Mouse (Mus musculus): ENCODE results near the gene Rab29. TPM values are rescaled to one million over a fixed set of nuclear protein-coding genes. Genes with fewer than 3 reads are reported as not detected.
"Not testable (repeated sequence)": the region's sequence is repeated elsewhere in the genome, so short reads cannot be mapped to it uniquely, and the experiment has no call there.

The Rab29 gene
- polyA plus RNA-seq, 1 experiment from 2014 or later, result 21.6 TPM

GRCm38 (mm10) chr1:131908456-131908855, 41.4 kb downstream of the Rab29 start:
- Histone ChIP-seq H3K9me3 (ENCODE audit: control insufficient read depth, low read length) (no peaks in the 10 kb centered on the region), H3K36me3 (ENCODE audit: control insufficient read depth, insufficient read depth, low read length) (no peaks in the 10 kb centered on the region), H3K27ac (replicated peaks) (no peak overlapping the region), H3K4me1 (replicated peaks; ENCODE audit: control insufficient read depth, insufficient read depth) (no peaks in the 10 kb centered on the region), H3K4me3 (ENCODE audit: low read depth, low read length) (no peak overlapping the region), H3K9ac (ENCODE audit: low read length) (no peak overlapping the region), H3K27me3 (ENCODE audit: control insufficient read depth, insufficient read depth, low read length) (no peaks in the 10 kb centered on the region), H3K4me2 (replicated peaks; ENCODE audit: low read depth) (no peak overlapping the region)
- ATAC-seq (ENCODE audit: low FRiP score, low TSS enrichment) (no peak), DNase-seq (ENCODE audit: low spot score) (no peak)
- no peak for TF ChIP-seq EP300 (optimal IDR thresholded peaks at IDR 0.05)
- TF ChIP-seq CTCF (IDR thresholded peaks at IDR 0.05; ENCODE audit: low read depth), result no peak
- 86% methylated on average over 3 of the region's 3 CpGs for WGBS

GRCm38 (mm10) chr1:131909236-131909635, 42.2 kb downstream of the Rab29 start:
- not testable (repeated sequence) for H3K4me1 ChIP-seq (replicated peaks; ENCODE audit: control insufficient read depth, insufficient read depth); DNase-seq (ENCODE audit: low spot score); H3K9me3 ChIP-seq (ENCODE audit: control insufficient read depth, low read length); ATAC-seq (ENCODE audit: low FRiP score, low TSS enrichment); H3K4me2 ChIP-seq (replicated peaks; ENCODE audit: low read depth); H3K27ac ChIP-seq (replicated peaks); H3K27me3 ChIP-seq (ENCODE audit: control insufficient read depth, insufficient read depth, low read length); H3K9ac ChIP-seq (ENCODE audit: low read length); H3K36me3 ChIP-seq (ENCODE audit: control insufficient read depth, insufficient read depth, low read length); H3K4me3 ChIP-seq (ENCODE audit: low read depth, low read length)
- WGBS, result 95% methylated on average over 2 of the region's 2 CpGs

GRCm38 (mm10) chr1:131910001-131910648, 43.1 kb downstream of the Rab29 start, which contains the start of gene Nucks1:
Gene Nucks1, plus strand, starts transcription at chr1:131910534.
- H3K36me3 ChIP-seq (ENCODE audit: control insufficient read depth, insufficient read depth, low read length), result no peaks in the 10 kb centered on the region
- peak; percentile 82 for TF ChIP-seq EP300 (optimal IDR thresholded peaks at IDR 0.05)
- peak; percentile 69 for TF ChIP-seq CTCF (IDR thresholded peaks at IDR 0.05; ENCODE audit: low read depth)
- no peaks in the 10 kb centered on the region for H3K9me3 ChIP-seq (ENCODE audit: control insufficient read depth, low read length)
- H3K4me2 ChIP-seq (replicated peaks; ENCODE audit: low read depth), result peak within 1 kb of the TSS; percentile 64
- H3K27ac ChIP-seq (replicated peaks), result peak within 1 kb of the TSS; percentile 99
- peak within 1 kb of the TSS; percentile 95 for H3K4me3 ChIP-seq (ENCODE audit: low read depth, low read length)
- ATAC-seq (ENCODE audit: low FRiP score, low TSS enrichment) (peak; percentile 98), DNase-seq (ENCODE audit: low spot score) (peak; percentile 100)
- H3K9ac ChIP-seq (ENCODE audit: low read length), result peak within 1 kb of the TSS; percentile 99
- H3K4me1 ChIP-seq (replicated peaks; ENCODE audit: control insufficient read depth, insufficient read depth), result no peaks in the 10 kb centered on the region
- under 1% methylated on average over 35 of the region's 35 CpGs for WGBS
- H3K27me3 ChIP-seq (ENCODE audit: control insufficient read depth, insufficient read depth, low read length), result no peaks in the 10 kb centered on the region

GRCm38 (mm10) chr1:131910674-131911558, 43.9 kb downstream of the Rab29 start:
- DNase-seq (ENCODE audit: low spot score), result peak; percentile 87
- Histone ChIP-seq H3K9me3 (ENCODE audit: control insufficient read depth, low read length) (no peaks in the 10 kb centered on the region), H3K4me1 (replicated peaks; ENCODE audit: control insufficient read depth, insufficient read depth) (no peaks in the 10 kb centered on the region), H3K4me2 (replicated peaks; ENCODE audit: low read depth) (peak overlapping the region; percentile 64), H3K9ac (ENCODE audit: low read length) (peak overlapping the region; percentile 99), H3K4me3 (ENCODE audit: low read depth, low read length) (peak overlapping the region; percentile 95), H3K27me3 (ENCODE audit: control insufficient read depth, insufficient read depth, low read length) (no peaks in the 10 kb centered on the region), H3K36me3 (ENCODE audit: control insufficient read depth, insufficient read depth, low read length) (no peaks in the 10 kb centered on the region), H3K27ac (replicated peaks) (peak overlapping the region; percentile 99)
- ATAC-seq (ENCODE audit: low FRiP score, low TSS enrichment), result peak; percentile 80
- TF ChIP-seq CTCF (IDR thresholded peaks at IDR 0.05; ENCODE audit: low read depth), result no peak
- no peak for TF ChIP-seq EP300 (optimal IDR thresholded peaks at IDR 0.05)
- whole genome bisulfite sequencing, result under 1% methylated on average over 41 of the region's 88 CpGs

GRCm38 (mm10) chr1:131917634-131918033, 50.6 kb downstream of the Rab29 start:
- H3K27me3 ChIP-seq (ENCODE audit: control insufficient read depth, insufficient read depth, low read length), result no peaks in the 10 kb centered on the region
- no peak overlapping the region for H3K9ac ChIP-seq (ENCODE audit: low read length)
- H3K36me3 ChIP-seq (ENCODE audit: control insufficient read depth, insufficient read depth, low read length), result peaks cover 3% of the 10 kb centered on the region
- no peak overlapping the region for H3K4me3 ChIP-seq (ENCODE audit: low read depth, low read length)
- TF ChIP-seq CTCF (IDR thresholded peaks at IDR 0.05; ENCODE audit: low read depth) (no peak), EP300 (optimal IDR thresholded peaks at IDR 0.05) (no peak)
- no peak for ATAC-seq (ENCODE audit: low FRiP score, low TSS enrichment)
- no peak overlapping the region for H3K27ac ChIP-seq (replicated peaks)
- no peaks in the 10 kb centered on the region for H3K9me3 ChIP-seq (ENCODE audit: control insufficient read depth, low read length)
- no peak for DNase-seq (ENCODE audit: low spot score)
- no peaks in the 10 kb centered on the region for H3K4me1 ChIP-seq (replicated peaks; ENCODE audit: control insufficient read depth, insufficient read depth)
- no peak overlapping the region for H3K4me2 ChIP-seq (replicated peaks; ENCODE audit: low read depth)
- WGBS, result 59% methylated on average over 6 of the region's 6 CpGs

GRCm38 (mm10) chr1:131919052-131919451, 52.0 kb downstream of the Rab29 start:
- TF ChIP-seq EP300 (optimal IDR thresholded peaks at IDR 0.05) (no peak), CTCF (IDR thresholded peaks at IDR 0.05; ENCODE audit: low read depth) (no peak)
- H3K9ac ChIP-seq (ENCODE audit: low read length), result no peak overlapping the region
- no peaks in the 10 kb centered on the region for H3K27me3 ChIP-seq (ENCODE audit: control insufficient read depth, insufficient read depth, low read length)
- no peaks in the 10 kb centered on the region for H3K9me3 ChIP-seq (ENCODE audit: control insufficient read depth, low read length)
- DNase-seq (ENCODE audit: low spot score), result no peak
- no peaks in the 10 kb centered on the region for H3K4me1 ChIP-seq (replicated peaks; ENCODE audit: control insufficient read depth, insufficient read depth)
- H3K36me3 ChIP-seq (ENCODE audit: control insufficient read depth, insufficient read depth, low read length), result peaks cover 5% of the 10 kb centered on the region
- ATAC-seq (ENCODE audit: low FRiP score, low TSS enrichment), result no peak
- no peak overlapping the region for H3K27ac ChIP-seq (replicated peaks)
- H3K4me3 ChIP-seq (ENCODE audit: low read depth, low read length), result no peak overlapping the region
- WGBS, result 99% methylated on average over 2 of the region's 2 CpGs
- H3K4me2 ChIP-seq (replicated peaks; ENCODE audit: low read depth), result no peak overlapping the region

All from stomach, postnatal 0 days (tissue).